23 mouse cellular contexts compared by ENCODE assay signal in genomic region chr12:97862921-97863320, GRCm38 (mm10).
DNase-seq lines count a peak whose midpoint lies in the region; ATAC-seq lines count a peak whose summit lies in the region.
"Had no signal": no experiment of that assay in that cellular context is flagged by ENCODE, and none has a peak within 500 bp of the region (broad histone marks: within the 10 kb centered on the region; RNA-seq: fewer than 3 reads in every experiment).

No protein-coding gene starts in this region.

- no peak overlapping the region for H3K4me3 ChIP-seq in embryonic facial prominence, embryonic 14.5 days (ENCODE audit: low read depth, low read length)
- H3K4me3 ChIP-seq in embryonic facial prominence, embryonic 10.5 days = no peak overlapping the region
- H3K4me3 ChIP-seq: embryonic facial prominence, embryonic 12.5 days; erythroblast, embryonic 14.5 days; forebrain, embryonic 12.5 days; gastrocnemius, adult 2 months; hindbrain, embryonic 13.5 days had no signal

- intact Hi-C loops in left cerebral cortex, postnatal 4 days (cut with DNase I) = no loop called here

- 70% methylated on average over 3 of the region's 3 CpGs for WGBS in embryonic facial prominence, embryonic 14.5 days
- WGBS in embryonic facial prominence, embryonic 10.5 days = 82% methylated on average over 3 of the region's 3 CpGs

- no peaks in the 10 kb centered on the region for H3K4me1 ChIP-seq in embryonic facial prominence, embryonic 14.5 days (ENCODE audit: control insufficient read depth, insufficient read depth, low read length)
- no peaks in the 10 kb centered on the region for H3K4me1 ChIP-seq in embryonic facial prominence, embryonic 10.5 days
- H3K4me1 ChIP-seq: embryonic facial prominence, embryonic 12.5 days; forebrain, embryonic 12.5 days; hindbrain, embryonic 13.5 days had no signal

- H3K27me3 ChIP-seq in embryonic facial prominence, embryonic 14.5 days (replicated peaks; ENCODE audit: control insufficient read depth, insufficient read depth, low read length) = no peaks in the 10 kb centered on the region
- H3K27me3 ChIP-seq in embryonic facial prominence, embryonic 10.5 days (replicated peaks; ENCODE audit: low read depth, poor library complexity, severe bottlenecking) = no peaks in the 10 kb centered on the region
- H3K27me3 ChIP-seq: embryonic facial prominence, embryonic 12.5 days; forebrain, embryonic 12.5 days; hindbrain, embryonic 13.5 days had no signal

- no peak overlapping the region for H3K27ac ChIP-seq in embryonic facial prominence, embryonic 14.5 days (replicated peaks; ENCODE audit: low read depth, low read length)
- H3K27ac ChIP-seq in embryonic facial prominence, embryonic 10.5 days (replicated peaks) = no peak overlapping the region
- H3K27ac ChIP-seq: embryonic facial prominence, embryonic 12.5 days; forebrain, embryonic 12.5 days; gastrocnemius, adult 2 months; hindbrain, embryonic 13.5 days had no signal

- H3K9me3 ChIP-seq in embryonic facial prominence, embryonic 14.5 days (ENCODE audit: control insufficient read depth, low read length) = no peaks in the 10 kb centered on the region
- no peaks in the 10 kb centered on the region for H3K9me3 ChIP-seq in embryonic facial prominence, embryonic 10.5 days
- H3K9me3 ChIP-seq: embryonic facial prominence, embryonic 12.5 days; forebrain, embryonic 12.5 days; hindbrain, embryonic 13.5 days had no signal

- DNase-seq in embryonic facial prominence, embryonic 14.5 days (ENCODE audit: low spot score) = peak; percentile 8
- no peak for DNase-seq in embryonic facial prominence, embryonic 10.5 days (ENCODE audit: low spot score)
- DNase-seq in left cerebral cortex, postnatal 4 days = peak; percentile 22
- DNase-seq in left cerebral cortex, adult 8-10 months (ENCODE audit: low spot score in 2 of 2) = no peak
- DNase-seq in retina, postnatal 1 day = peak; percentile 10
- no peak for DNase-seq in retina, embryonic 14.5 days (ENCODE audit: low spot score)
- DNase-seq: adrenal gland, adult 2 months; adrenal gland, postnatal 14 days; cerebellum, adult 11-12 months; cerebellum, adult 9-10 months; forebrain, postnatal 0 days; gastrocnemius, adult 2 months; gastrocnemius, postnatal 14 days; heart, adult 11 months had no signal

- no peak overlapping the region for H3K4me2 ChIP-seq in embryonic facial prominence, embryonic 14.5 days (ENCODE audit: low read depth, low read length)
- H3K4me2 ChIP-seq: embryonic facial prominence, embryonic 12.5 days; forebrain, embryonic 12.5 days; heart, embryonic 11.5 days; hindbrain, embryonic 13.5 days had no signal

- H3K36me3 ChIP-seq in embryonic facial prominence, embryonic 14.5 days (ENCODE audit: control insufficient read depth, insufficient read depth, low read length) = no peaks in the 10 kb centered on the region
- H3K36me3 ChIP-seq in embryonic facial prominence, embryonic 10.5 days (replicated peaks) = no peaks in the 10 kb centered on the region
- H3K36me3 ChIP-seq: embryonic facial prominence, embryonic 12.5 days; forebrain, embryonic 12.5 days; hindbrain, embryonic 13.5 days had no signal

- no peak overlapping the region for H3K9ac ChIP-seq in embryonic facial prominence, embryonic 14.5 days (ENCODE audit: low read depth, low read length)
- H3K9ac ChIP-seq: embryonic facial prominence, embryonic 12.5 days; forebrain, embryonic 12.5 days; forebrain, postnatal 0 days; hindbrain, embryonic 13.5 days had no signal

- no peak for ATAC-seq in embryonic facial prominence, embryonic 14.5 days (ENCODE audit: low read depth)
- ATAC-seq: CD4-positive, CD25-positive, alpha-beta regulatory T cell, adult 4 months; forebrain, postnatal 0 days; hindbrain, embryonic 16.5 days; inflammation-experienced regulatory T-cells, adult 6 months; intestine, embryonic 16.5 days had no signal

Comparison
In these comparisons a context has a peak if more than half of its experiments do, and no peak if none do; other contexts are left out.
1. DNase-seq: peak in embryonic facial prominence, embryonic 14.5 days (single experiment), left cerebral cortex, postnatal 4 days (single experiment) and retina, postnatal 1 day (single experiment); none in embryonic facial prominence, embryonic 10.5 days (single experiment), left cerebral cortex, adult 8-10 months (0 of 2) and retina, embryonic 14.5 days (single experiment).